Comparison of ENCODE assay signal across 9 mouse cellular contexts in genomic region chr9:30896752-30897151, GRCm38 (mm10). TPM values are rescaled to one million over a fixed set of nuclear protein-coding genes. Genes with fewer than 3 reads are reported as not detected.
DNase-seq lines count a peak whose midpoint lies in the region; ATAC-seq and TF ChIP-seq lines count a peak whose summit lies in the region.
"Had no signal": no experiment of that assay in that cellular context is flagged by ENCODE, and none has a peak within 500 bp of the region (broad histone marks: within the 10 kb centered on the region; RNA-seq: fewer than 3 reads in every experiment).

No protein-coding gene starts in this region.

- no peak overlapping the region for H3K4me3 ChIP-seq in liver, adult 2 months (ENCODE audit: insufficient read depth, low read depth, low read length)
- H3K4me3 ChIP-seq in heart, embryonic 12.5 days, result no peak overlapping the region

- peak overlapping the region; percentile 38 for H3K27ac ChIP-seq in liver, adult 2 months (replicated peaks; ENCODE audit: insufficient read depth, low read depth, low read length)
- peak overlapping the region; percentile 26; the same call in 1 of the 2 replicates for H3K27ac ChIP-seq in heart, embryonic 12.5 days (ENCODE audit: poor library complexity, severe bottlenecking)
- H3K27ac ChIP-seq: macrophage had no signal

- no peaks in the 10 kb centered on the region for H3K79me2 ChIP-seq in liver, adult 2 months (ENCODE audit: control insufficient read depth, insufficient read depth, low read length)

- ATAC-seq in heart, embryonic 12.5 days (ENCODE audit: insufficient number of reproducible peaks, low FRiP score), result peak; percentile 61
- ATAC-seq in megakaryocyte progenitor cell, adult 5-6 weeks (replicated peaks; ENCODE audit: poor library complexity), result no peak

- H3K9ac ChIP-seq in liver, adult 2 months (ENCODE audit: low read depth, low read length), result no peak overlapping the region
- no peak overlapping the region for H3K9ac ChIP-seq in heart, embryonic 12.5 days

- H3K36me3 ChIP-seq in liver, adult 2 months (ENCODE audit: control insufficient read depth, insufficient read depth, low read length), result no peaks in the 10 kb centered on the region
- peaks cover 24% of the 10 kb centered on the region for H3K36me3 ChIP-seq in heart, embryonic 12.5 days

- WGBS in liver, adult 2 months, result 12% methylated on average over 5 of the region's 5 CpGs
- 50% methylated on average over 5 of the region's 5 CpGs for WGBS in heart, embryonic 12.5 days

- H3K4me2 ChIP-seq in heart, embryonic 12.5 days, result no peak overlapping the region

- 0 out of 2 replicates have a peak, but pooled peaks have one; percentile 1 for TF ChIP-seq CTCF in liver, adult 2 months (IDR thresholded peaks at IDR 0.05; ENCODE audit: low read depth, low read length)

- peak; percentile 98 for DNase-seq in liver, adult 2 months (ENCODE audit: extremely low read depth, low read depth, low spot score)
- DNase-seq in liver, result no peak
- peak; percentile 43 for DNase-seq in cerebellum, adult 11 months
- peak; percentile 78 to 86 for DNase-seq in kidney, postnatal 4 days
- peak; percentile 92 for DNase-seq in ovary, adult 18-20 months (ENCODE audit: low spot score)
- DNase-seq in thymus, postnatal 25 days, result no peak

- H3K4me1 ChIP-seq in liver, adult 2 months (ENCODE audit: control insufficient read depth, insufficient read depth, low read length), result peaks cover 9% of the 10 kb centered on the region
- peaks cover 15% of the 10 kb centered on the region for H3K4me1 ChIP-seq in heart, embryonic 12.5 days (replicated peaks)

- no peaks in the 10 kb centered on the region for H3K27me3 ChIP-seq in liver, adult 2 months (ENCODE audit: control insufficient read depth, insufficient read depth, low read length)
- no peaks in the 10 kb centered on the region for H3K27me3 ChIP-seq in heart, embryonic 12.5 days (replicated peaks)

- H3K9me3 ChIP-seq in heart, embryonic 12.5 days (replicated peaks), result no peaks in the 10 kb centered on the region

- no peak for TF ChIP-seq POLR2A in liver, adult 2 months (IDR thresholded peaks at IDR 0.05; ENCODE audit: extremely low read depth, insufficient read depth, low read length)

RNA-seq across cellular contexts. Expression of gene Adamts15, which starts 25.5 kb away (rescaled TPM):
- 0.37 and 0.67 TPM in 2 replicates for total RNA-seq in liver, adult 2 months (2014; rRNA removed)
- polyA plus RNA-seq in liver, adult 2 months (2012; rRNA removed), result 0.29 and 0.35 TPM in 2 replicates
- 16.4 and 18.1 TPM in 2 replicates for polyA plus RNA-seq in heart, embryonic 12.5 days (2016; fragmentation: Nextera tagmentation; extraction: Ambion mirVana)
- not detected in 2 replicates for total RNA-seq in megakaryocyte progenitor cell, adult 5-6 weeks (2015)
- 0.08 TPM in 1 of 2 replicates, not detected in the other for total RNA-seq in megakaryocyte progenitor cell, adult 5-6 weeks (2017)

RNA-seq across cellular contexts. Expression of gene Adamts8, which starts 45.6 kb away (rescaled TPM):
- total RNA-seq in liver, adult 2 months (2014; rRNA removed), result 0.07 TPM in 1 of 2 replicates, not detected in the other
- polyA plus RNA-seq in liver, adult 2 months (2012; rRNA removed), result not detected in 2 replicates
- polyA plus RNA-seq in heart, embryonic 12.5 days (2016; fragmentation: Nextera tagmentation; extraction: Ambion mirVana), result 14.8 and 17.5 TPM in 2 replicates
- total RNA-seq in megakaryocyte progenitor cell, adult 5-6 weeks (2015), result not detected in 2 replicates
- not detected in 2 replicates for total RNA-seq in megakaryocyte progenitor cell, adult 5-6 weeks (2017)
- polyA plus RNA-seq: macrophage had no signal

Comparison
In these comparisons a context has a peak if more than half of its experiments do, and no peak if none do; other contexts are left out.
1. DNase-seq: peak in liver, adult 2 months (single experiment), cerebellum, adult 11 months (single experiment), kidney, postnatal 4 days (2 of 2) and ovary, adult 18-20 months (single experiment); none in liver (single experiment) and thymus, postnatal 25 days (single experiment).